Mouse (Mus musculus): ENCODE measurements around the gene Mmab.
A peak's percentile ranks its signal among the peaks of the same experiment; 100 is the strongest.

Mmab gene

GRCm38 (mm10) chr5:114428621-114429020, 15.2 kb downstream of the Mmab start:
- DNase-seq: peak; percentile 55 to 64

- no peak for DNase-seq
Observed at GRCm38 (mm10) chr5:114426732-114427131, 17.1 kb downstream of the Mmab start.

- DNase-seq: peak in 1 of 2 experiments; percentile 42
Observed at GRCm38 (mm10) chr5:114423961-114424360, 19.9 kb downstream of the Mmab start.

- peak; percentile 43 to 44 for DNase-seq
Observed at GRCm38 (mm10) chr5:114422591-114422990, 21.3 kb downstream of the Mmab start.

GRCm38 (mm10) chr5:114421561-114422298, 22.1 kb downstream of the Mmab start:
- no peak for DNase-seq

- DNase-seq: peak in 1 of 2 experiments; percentile 68
Observed at GRCm38 (mm10) chr5:114418541-114418940, 25.3 kb downstream of the Mmab start.

- DNase-seq: no peak
Observed at GRCm38 (mm10) chr5:114416855-114417254, 27.0 kb downstream of the Mmab start.

GRCm38 (mm10) chr5:114415606-114416005, 28.3 kb downstream of the Mmab start:
- no peak for DNase-seq

- no peak for DNase-seq
Observed at GRCm38 (mm10) chr5:114413067-114413735, 30.7 kb downstream of the Mmab start.

GRCm38 (mm10) chr5:114412361-114412998, 31.4 kb downstream of the Mmab start:
- no peak for DNase-seq

- DNase-seq: no peak
Observed at GRCm38 (mm10) chr5:114410429-114410828, 33.4 kb downstream of the Mmab start.

- DNase-seq: no peak
Observed at GRCm38 (mm10) chr5:114408846-114409245, 35.0 kb downstream of the Mmab start.

- DNase-seq: no peak
Observed at GRCm38 (mm10) chr5:114407810-114408209, 36.0 kb downstream of the Mmab start.

- peak; percentile 54 to 73 for DNase-seq
Observed at GRCm38 (mm10) chr5:114407269-114407668, 36.6 kb downstream of the Mmab start.

- DNase-seq: no peak
Observed at GRCm38 (mm10) chr5:114406592-114406991, 37.3 kb downstream of the Mmab start.

- no peak for DNase-seq
Observed at GRCm38 (mm10) chr5:114393169-114393568, 50.7 kb downstream of the Mmab start.

GRCm38 (mm10) chr5:114384448-114384847, 59.4 kb downstream of the Mmab start:
- DNase-seq: no peak

- DNase-seq: peak; percentile 52 to 74
Observed at GRCm38 (mm10) chr5:114383184-114383904, 60.5 kb downstream of the Mmab start.
